Mouse (Mus musculus): Measurements from ENCODE around the gene Trim9.
A peak's percentile ranks its signal among the peaks of the same experiment; 100 is the strongest.

Gene Trim9

DNA sequence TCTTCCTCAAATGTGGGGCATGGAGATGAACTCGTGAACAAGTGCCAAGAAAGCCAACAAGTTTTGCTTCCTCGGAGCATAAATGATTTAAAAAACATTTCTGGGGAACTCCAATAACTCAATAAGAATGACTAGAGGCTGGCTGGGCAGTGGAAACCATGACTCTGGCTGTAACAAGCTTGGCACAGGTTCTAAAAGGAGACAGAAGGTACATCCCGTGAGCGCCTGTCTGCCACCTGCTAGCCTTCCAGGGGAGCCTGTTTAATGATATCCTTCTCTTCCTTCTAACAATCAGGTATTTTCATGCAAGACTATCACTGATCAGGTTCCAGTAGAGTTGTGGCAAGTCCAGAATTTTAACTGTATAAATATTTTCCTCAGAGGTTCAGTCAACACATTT, 134.9 kb downstream of the Trim9 start:
- DNase-seq (ENCODE audit: low read depth, low spot score) = no peak

DNA sequence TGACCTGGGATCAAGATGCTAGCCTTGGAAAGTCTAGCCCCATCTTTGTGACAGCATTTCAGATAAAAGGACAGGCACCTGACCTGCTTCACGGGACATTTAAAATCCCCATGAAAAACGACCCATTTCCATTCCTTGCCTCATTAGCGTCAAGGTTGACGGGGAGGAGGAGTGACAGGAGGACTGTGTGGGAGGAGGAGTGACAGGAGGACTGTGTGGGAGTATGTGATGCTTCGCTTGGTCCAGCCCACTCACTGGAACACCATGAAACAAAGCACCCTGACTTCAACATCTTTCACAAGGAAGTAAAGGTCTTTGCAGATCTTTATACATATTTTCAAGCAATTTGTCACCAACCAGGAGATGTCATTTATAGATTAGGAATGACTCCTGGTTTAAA, 139.2 kb downstream of the Trim9 start:
- no peak for DNase-seq (ENCODE audit: low read depth, low spot score)

DNA sequence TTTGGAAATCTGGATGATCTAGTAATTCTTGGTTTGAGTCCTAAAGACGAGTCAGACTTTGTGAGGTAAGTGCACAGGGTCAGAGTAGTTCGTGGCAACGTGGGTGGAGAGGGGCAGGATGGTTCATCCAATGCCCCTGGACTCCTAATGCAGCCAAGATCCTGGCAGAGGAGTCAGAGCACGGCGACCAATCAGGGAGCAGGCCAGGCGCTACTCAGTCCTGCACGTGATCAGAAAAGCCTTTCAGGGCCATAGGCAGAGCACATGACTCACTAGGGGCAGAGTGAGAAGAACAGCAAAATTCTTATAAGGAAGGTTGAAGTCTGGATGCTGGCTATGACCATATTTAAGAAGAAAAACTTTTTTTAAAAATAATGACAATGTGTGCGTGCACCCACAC, 143.0 kb downstream of the Trim9 start:
- DNase-seq (ENCODE audit: low read depth, low spot score) = no peak

DNA sequence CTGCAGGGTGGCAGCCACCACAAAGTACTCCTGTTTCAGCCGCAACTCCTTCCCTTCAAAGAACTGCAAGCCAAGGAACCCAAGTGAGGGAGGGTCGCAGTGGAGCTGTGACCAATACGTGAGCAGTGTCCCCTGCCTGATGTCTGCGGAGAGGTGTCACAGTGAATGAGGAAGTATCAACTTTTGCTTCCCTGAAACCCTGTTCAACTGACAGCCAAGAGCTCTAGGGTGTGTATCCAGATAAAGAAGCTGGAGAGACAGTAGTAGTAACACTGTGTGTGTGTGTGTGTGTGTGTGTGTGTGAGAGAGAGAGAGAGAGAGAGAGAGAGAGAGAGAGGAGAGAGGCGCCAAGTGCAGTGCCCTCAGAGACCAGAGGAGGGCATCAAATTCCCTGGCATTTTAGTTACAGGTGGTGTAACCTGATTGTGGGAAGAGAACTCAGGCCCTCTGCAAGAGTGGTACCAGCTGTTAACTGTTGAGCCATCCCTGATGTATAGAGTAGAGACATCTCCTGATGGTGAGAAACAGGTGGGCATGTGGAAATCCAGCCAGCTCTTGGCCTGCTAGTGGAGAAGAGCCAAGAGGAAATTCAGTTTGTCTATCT, 145.4 kb downstream of the Trim9 start:
- DNase-seq (ENCODE audit: low read depth, low spot score) = peak; percentile 17

DNA sequence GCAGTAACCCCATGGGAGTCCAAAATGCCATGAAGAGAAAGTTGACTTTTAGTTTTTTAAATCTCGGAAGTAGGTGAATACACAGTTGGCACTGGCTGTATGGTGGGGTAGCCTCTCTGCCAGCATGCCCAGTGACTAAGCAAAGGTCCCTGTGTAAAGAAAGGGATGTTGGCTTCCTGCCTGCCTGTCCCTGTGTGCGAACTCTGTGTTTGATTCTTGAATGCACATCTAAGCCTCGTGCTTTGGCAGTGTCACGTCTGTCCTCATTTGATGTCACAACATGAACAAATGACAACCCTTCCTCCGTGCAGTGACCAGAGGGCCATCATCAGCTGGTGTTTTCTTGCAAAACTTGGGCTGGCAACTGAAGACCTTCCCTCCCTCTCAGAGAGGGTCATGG, 151.1 kb downstream of the Trim9 start:
- no peak for DNase-seq (ENCODE audit: low read depth, low spot score)

DNA sequence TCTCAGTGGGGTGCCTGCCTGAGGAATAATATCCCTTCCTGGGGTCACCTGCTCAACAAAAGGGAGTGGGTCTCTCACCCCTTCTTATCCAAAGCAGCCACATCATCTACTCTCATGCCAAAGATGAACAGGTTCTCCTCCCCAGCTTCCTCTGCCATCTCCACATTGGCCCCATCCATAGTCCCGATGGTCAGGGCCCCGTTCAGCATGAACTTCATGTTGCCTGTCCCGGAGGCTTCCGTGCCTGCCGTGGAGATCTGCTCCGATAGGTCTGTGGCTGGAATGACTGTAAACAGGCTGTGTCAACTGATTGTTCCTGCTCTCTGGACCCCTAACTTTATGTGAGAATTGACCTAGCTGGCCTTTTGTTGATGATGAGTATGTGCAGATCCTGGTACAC, 152.0 kb downstream of the Trim9 start:
- DNase-seq (ENCODE audit: low read depth, low spot score) = no peak
